Mouse (Mus musculus): ENCODE data around the gene Vstm4.

The Vstm4 gene

GRCm38 (mm10) chr14:32856681-32857328 lies at the start of gene Vstm4:
Gene Vstm4, plus strand, starts transcription at chr14:32856756.
- DNase-seq (ENCODE audit: low spot score): peak; percentile 58

GRCm38 (mm10) chr14:32810111-32810510 lies 46.4 kb upstream of the Vstm4 start:
- DNase-seq (ENCODE audit: low spot score): no peak

DNA sequence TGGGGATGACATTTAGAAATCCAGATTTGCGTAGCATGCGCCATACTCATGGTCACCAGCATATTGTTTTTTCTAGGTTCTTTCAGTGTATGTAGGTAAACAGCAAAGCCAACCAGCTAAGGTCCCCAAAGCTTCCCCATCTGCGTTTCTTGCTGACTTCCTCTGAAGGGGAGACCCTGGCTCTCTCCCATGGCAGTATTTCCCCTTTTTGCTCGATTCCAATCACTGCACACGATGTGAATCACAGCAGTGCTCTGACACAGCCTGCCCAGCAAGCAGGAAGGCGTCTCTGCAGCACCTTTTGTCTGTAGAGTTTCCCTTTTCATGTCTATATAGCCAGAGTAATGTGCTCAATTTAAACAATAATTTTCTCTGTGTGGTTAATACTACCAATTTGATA lies 44.1 kb upstream of the Vstm4 start:
- DNase-seq (ENCODE audit: low spot score): no peak

GRCm38 (mm10) chr14:32814961-32815360 lies 41.6 kb upstream of the Vstm4 start:
- no peak for DNase-seq (ENCODE audit: low spot score)

DNA sequence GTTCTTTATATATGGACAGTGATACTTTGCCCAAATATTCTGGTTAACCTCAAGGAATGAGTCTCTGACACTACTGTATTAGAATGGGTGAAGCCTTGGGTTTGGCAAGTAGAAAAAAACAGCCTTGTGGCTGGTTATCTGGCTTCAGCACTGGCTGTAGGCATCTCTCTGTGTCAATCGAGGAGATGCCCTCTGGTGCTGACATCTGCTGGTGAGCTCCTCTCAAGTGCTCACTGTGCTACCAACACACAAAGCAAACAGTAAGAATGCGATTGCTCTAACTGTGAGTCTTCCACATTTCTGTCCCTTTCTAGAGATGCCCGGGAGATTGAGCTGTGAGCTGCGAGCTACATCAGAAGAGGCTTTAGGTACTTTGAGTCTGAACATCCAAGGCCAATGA lies 40.0 kb upstream of the Vstm4 start:
- no peak for DNase-seq (ENCODE audit: low spot score)

- DNase-seq (ENCODE audit: low spot score): no peak
Measured at GRCm38 (mm10) chr14:32817258-32817657, 39.3 kb upstream of the Vstm4 start.

DNA sequence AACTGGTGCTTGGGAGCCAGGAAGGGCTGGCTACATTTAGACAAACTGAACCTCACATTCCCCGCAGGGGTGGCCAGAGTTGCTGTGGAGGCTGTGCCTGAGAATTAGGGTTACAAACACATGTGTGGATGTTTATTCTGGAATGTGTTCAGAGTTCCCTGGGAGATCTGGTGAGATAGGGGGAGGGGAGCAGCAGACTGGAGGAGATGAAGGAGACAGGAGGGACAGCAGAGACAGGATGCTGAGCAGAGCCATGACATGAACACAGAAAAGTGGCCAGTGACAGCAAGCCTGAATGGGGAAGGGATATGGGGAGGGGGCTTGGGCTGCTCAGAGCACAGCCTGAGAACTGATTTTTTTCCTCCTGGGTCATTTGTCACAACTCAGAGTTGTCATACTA lies 37.3 kb upstream of the Vstm4 start:
- DNase-seq (ENCODE audit: low spot score): no peak

DNA sequence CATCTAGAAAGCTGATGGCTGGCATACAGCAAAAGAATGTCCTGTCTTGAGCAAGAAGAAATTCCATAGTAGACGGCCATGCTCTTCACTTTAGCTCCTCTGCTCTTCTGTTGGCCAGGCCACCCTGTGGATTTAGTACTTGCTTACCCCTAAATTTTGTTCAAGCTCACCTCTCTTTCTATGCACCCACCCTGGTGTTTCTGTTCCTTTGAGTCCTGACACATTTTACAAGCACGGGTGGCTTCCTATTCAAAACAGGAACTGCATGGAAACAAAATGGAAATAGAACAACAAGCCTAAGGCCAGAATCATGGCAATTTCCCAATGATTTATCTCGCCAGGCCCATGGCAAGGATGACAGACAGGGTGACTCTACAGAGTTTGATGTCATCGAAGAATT lies 33.7 kb upstream of the Vstm4 start:
- DNase-seq (ENCODE audit: low spot score): no peak

DNA sequence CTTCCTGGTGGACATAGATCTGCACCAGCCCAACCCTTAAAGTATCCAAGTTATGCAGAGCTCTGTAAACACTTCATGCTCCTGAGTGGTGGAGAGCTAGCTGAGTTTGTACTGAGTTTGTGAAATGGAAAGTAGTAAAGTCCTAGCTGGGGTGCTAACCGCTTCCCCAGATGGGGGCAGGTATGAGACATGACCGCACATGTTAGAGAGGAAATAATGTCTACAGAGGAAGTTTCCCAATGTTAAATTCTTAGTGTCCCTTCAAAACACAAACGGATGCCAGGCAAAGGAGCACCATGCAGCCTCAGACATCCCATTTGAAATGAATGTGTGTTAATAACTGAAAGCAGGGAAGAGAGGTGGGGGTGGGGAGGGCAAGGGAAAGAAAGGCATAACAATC lies 32.7 kb upstream of the Vstm4 start:
- no peak for DNase-seq (ENCODE audit: low spot score)

GRCm38 (mm10) chr14:32824267-32825150 lies 32.0 kb upstream of the Vstm4 start:
- DNase-seq (ENCODE audit: low spot score): no peak

DNA sequence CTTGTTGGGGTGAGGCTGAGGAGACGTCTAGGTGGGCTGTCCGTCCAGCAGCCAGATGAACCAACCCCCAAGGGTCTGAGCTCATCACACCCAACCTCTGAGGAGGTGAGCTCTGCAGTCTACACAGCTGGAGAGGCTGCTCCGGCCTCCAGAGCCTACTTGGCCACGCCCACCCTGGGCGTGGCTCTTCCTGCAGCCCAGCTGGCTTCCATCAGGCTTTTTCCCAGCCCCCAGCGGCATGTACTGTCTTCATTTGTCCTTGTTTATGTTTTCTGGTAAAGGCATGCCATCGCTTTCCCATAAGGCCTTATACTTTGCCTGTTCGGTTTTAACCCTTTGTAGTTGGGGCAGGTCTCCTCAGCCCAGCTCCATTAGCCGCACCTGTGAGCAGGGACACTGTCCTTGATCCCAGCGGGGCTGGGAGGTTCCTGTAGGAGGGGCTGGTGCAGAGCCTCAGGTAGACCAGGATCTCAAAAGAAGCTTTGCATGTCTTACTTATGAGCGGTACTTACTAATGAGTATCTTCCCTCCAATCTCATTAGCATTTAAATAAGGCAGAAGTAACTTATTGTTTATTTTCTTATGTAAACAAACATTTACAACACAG lies 31.0 kb upstream of the Vstm4 start:
- DNase-seq (ENCODE audit: low spot score): peak; percentile 77

DNA sequence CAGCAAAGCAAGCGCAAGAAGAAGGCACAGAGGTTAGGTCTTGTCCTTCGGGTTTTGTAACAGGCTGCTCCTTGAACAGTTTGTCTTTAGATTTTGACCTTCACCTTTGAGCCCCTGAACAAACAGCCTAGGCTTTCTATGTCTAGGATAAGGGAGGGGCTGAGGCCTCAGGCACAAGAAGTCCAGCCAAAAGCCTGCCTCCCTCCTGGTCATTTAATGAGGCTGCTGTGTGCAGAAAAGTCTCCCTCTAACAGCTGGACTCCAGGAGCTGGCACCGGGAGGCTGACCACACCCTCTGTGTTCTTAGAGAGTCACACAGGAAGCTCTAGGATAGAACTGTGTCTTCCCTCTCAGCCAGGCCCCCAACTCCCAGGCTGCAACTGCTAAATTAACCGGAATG lies 29.4 kb upstream of the Vstm4 start:
- peak; percentile 30 for DNase-seq (ENCODE audit: low spot score)

GRCm38 (mm10) chr14:32827994-32828650 lies 28.4 kb upstream of the Vstm4 start:
- peak; percentile 69 for DNase-seq (ENCODE audit: low spot score)

GRCm38 (mm10) chr14:32833847-32834246 lies 22.7 kb upstream of the Vstm4 start, which contains the start of gene Fam170b:
Gene Fam170b, plus strand, starts transcription at chr14:32833962.
- no peak for DNase-seq (ENCODE audit: low spot score)

GRCm38 (mm10) chr14:32835181-32835580 lies 21.4 kb upstream of the Vstm4 start:
- DNase-seq (ENCODE audit: low spot score): no peak

DNA sequence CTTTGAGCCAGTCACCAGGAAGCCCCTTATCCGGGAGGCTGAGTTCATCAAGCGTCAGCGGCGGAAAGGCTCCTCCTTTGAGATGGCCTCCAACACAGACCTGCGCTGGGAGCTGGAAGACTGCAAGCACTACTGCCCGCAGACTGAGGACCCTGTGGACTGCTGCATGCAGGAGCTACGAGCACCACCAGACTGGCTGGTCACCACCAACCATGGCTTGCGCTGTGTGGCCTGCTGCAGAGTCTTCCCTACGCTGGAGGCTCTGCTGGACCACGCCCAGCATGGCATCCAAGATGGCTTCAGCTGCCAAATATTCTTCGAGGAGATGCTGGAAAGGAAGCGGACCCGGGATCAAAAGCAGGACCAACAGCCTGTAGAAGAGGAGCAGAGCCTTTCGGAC lies 21.0 kb upstream of the Vstm4 start:
- no peak for DNase-seq (ENCODE audit: low spot score)

DNA sequence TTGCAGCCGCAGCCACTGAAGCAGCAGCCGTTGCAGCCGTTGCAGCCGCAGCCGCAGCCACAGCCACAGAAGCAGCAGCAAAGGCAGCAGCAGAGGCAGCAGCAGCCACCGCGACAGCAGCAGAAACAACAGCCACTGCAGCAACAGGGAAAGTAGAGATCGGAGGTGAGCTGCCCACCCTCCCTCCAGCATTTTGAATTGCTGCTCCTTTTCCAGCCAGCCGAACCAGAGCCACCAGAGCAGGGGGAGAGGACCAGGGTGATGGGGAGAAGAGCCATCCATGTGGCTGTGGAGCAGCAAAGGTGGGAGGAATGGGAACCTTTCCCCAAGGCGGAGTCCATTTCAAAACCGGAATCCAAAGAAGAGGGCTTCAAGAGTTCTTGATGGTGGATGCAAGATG lies 20.4 kb upstream of the Vstm4 start:
- DNase-seq (ENCODE audit: low spot score): no peak

- DNase-seq (ENCODE audit: low spot score): no peak
Measured at GRCm38 (mm10) chr14:32842052-32842451, 14.5 kb upstream of the Vstm4 start.

DNA sequence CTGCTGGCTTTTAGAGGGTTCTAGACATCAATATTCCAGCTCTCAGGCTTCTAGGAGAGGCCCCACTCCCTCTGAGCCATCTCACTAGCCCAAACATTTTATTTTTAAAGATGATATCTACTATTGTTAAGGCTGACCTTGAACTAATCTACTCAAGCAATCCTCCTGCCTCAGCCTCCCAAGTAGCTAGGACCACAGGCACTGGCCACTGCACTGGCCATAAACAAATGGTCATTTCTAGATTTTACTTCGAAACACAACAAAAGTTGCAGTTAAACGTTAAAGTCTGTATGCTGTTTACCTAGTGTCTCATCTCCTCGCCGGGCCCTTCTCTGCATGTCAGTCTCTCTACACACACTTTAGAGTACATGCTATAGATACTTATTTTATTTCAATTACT lies 2.5 kb upstream of the Vstm4 start:
- no peak for DNase-seq (ENCODE audit: low spot score)

DNA sequence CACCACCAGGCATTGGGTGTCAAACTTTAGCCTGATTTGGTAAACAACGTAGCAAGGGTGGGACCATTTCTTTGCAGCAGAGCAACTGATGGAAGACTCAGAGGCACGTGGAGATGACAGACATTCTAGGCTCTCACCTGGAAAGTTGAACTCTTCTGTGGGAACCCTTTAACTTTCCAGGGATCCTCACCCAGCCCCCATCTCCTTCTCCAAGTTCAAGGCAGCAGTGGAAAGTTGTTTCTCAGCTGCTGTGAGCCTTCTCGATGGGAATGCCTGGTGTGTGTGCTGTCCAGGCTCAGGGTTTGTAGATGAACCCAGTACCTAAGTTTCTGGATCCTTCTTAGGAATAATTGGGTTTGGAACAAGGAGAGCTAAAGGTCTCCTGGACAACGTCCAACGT lies 310 bp upstream of the Vstm4 start:
- DNase-seq (ENCODE audit: low spot score): no peak

DNA sequence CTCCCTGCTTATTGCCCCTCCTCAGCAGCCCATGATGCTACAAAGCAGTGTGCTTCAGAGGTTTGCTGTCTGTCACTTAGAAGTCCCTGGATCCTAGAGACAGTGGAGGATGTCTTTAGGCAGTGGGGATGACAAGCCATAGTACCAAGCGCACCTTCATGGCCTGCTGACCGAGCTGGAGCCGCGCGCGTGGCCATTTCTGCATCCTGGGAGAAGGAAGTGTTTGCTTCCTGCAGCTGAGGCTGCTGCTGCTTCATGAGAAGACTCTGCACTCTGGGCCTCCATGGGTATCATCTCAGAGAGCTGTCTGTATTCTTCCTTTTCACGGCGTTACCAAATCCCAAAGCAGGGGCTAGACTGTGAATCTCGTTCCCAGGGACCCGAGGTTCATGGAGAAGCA lies 1.8 kb downstream of the Vstm4 start:
- no peak for DNase-seq (ENCODE audit: low spot score)

DNA sequence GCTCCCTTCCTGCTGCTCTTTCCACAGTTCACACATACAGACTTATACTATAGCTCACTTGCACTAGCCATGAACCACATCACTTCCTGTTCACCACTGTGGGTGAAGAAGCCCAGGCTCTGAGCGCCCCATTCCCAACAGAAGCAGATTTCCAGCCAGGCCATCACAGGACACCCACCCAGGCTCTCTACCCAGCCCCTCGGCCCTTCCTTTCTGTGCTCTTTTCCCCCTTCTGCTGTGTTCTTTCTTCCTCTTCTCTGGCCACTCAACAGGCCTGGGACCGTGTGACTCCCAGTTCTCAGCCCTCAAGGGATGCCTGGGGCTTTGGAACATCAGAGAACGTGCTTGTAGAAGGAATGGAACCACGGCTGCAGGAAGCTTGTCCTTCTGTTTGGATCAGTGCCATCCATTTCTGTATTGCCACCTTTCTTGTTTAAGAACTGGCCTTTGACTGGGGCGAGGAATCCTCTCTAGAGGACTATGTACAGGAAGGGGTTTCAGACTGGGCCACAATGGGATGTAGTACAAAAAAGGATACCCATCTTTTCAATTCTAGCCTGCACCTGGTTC lies 2.5 kb downstream of the Vstm4 start:
- DNase-seq (ENCODE audit: low spot score): no peak
